ENCODE assay signal across 9 mouse cellular contexts in the genomic region with DNA sequence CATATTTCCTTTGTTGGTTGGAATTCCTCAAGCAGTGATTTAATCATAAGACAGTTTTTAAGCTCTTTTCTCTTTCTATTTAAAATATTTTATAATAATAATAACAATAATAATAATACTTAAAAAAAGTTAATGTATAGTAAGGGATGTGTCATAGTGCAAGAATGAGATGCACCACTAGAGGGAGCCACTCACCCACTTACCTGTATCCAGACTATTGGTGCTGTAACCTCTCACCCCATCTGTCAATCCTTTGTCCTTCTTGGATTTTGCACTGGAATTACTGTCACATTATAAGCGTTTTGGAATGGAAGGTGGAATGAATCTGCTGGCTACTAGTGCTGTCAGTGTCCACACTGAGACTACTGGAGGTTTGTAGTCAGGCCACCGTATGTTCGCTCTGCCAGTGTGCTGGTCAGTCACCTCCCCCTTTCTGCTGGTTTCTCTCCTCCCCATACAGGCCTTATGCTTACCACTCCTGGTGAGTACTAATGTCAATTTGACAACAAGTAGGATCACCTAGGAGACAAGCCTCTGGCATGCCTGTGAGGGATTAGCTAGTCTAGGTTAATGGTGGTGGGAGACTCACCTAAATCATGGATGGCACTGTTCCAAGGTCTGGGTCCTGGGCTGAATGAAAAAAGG. TPM values are rescaled to one million over a fixed set of nuclear protein-coding genes. Genes with fewer than 3 reads are reported as not detected.
DNase-seq lines count a peak whose midpoint lies in the region; ATAC-seq and TF ChIP-seq lines count a peak whose summit lies in the region.
"Had no signal": no experiment of that assay in that cellular context is flagged by ENCODE, and none has a peak within 500 bp of the region (broad histone marks: within the 10 kb centered on the region; RNA-seq: fewer than 3 reads in every experiment).

No protein-coding gene starts in this region.

- H3K9me3 ChIP-seq in forebrain, postnatal 0 days (ENCODE audit: low read length) = no peaks in the 10 kb centered on the region

- H3K27me3 ChIP-seq in C2C12 (ENCODE audit: control insufficient read depth, insufficient read depth, insufficient read length) = no peaks in the 10 kb centered on the region
- H3K27me3 ChIP-seq in forebrain, postnatal 0 days (ENCODE audit: insufficient read depth, low read length) = no peaks in the 10 kb centered on the region

- H3K4me1 ChIP-seq in forebrain, postnatal 0 days (ENCODE audit: insufficient read depth) = no peaks in the 10 kb centered on the region

- peak; percentile 1 for DNase-seq in cerebellum, adult 11 months
- no peak for DNase-seq in cerebellum, adult 9-11 months
- DNase-seq in c-Kit-positive CD71-positive TER-119-positive erythroid progenitor cells, embryonic 14.5 days (ENCODE audit: low spot score) = peak; percentile 42
- peak; percentile 61 for DNase-seq in forebrain, postnatal 0 days
- DNase-seq in layer of hippocampus, adult 9-10 months (ENCODE audit: low spot score) = peak; percentile 32
- peak; percentile 65 for DNase-seq in mesoderm, embryonic 11.5 days (ENCODE audit: low read depth, low spot score)
- DNase-seq in testis, postnatal 10 days (ENCODE audit: low spot score) = peak; percentile 66

- H3K9ac ChIP-seq in forebrain, postnatal 0 days = no peak overlapping the region

- H3K79me3 ChIP-seq in C2C12 (ENCODE audit: low read depth) = no peaks in the 10 kb centered on the region

- no peaks in the 10 kb centered on the region for H3K36me3 ChIP-seq in C2C12 (ENCODE audit: control insufficient read depth, insufficient read depth)
- no peaks in the 10 kb centered on the region for H3K36me3 ChIP-seq in forebrain, postnatal 0 days (ENCODE audit: insufficient read depth)

- H3K27ac ChIP-seq in forebrain, postnatal 0 days (ENCODE audit: low read depth, low read length) = no peak overlapping the region

- H3K79me2 ChIP-seq in C2C12 (ENCODE audit: control insufficient read depth, insufficient read depth) = no peaks in the 10 kb centered on the region

- TF ChIP-seq CTCF in C2C12 (IDR thresholded peaks at IDR 0.05; ENCODE audit: control insufficient read depth, insufficient read depth, insufficient read length) = peak; percentile 18
- TF ChIP-seq CTCF in forebrain, postnatal 0 days (IDR thresholded peaks at IDR 0.05; ENCODE audit: low read depth) = peak; percentile 74

- no peak overlapping the region for H3K4me2 ChIP-seq in forebrain, postnatal 0 days (ENCODE audit: low read depth)

- no peak overlapping the region for H3K4me3 ChIP-seq in C2C12 (ENCODE audit: insufficient read depth, poor library complexity, severe bottlenecking)
- H3K4me3 ChIP-seq in forebrain, postnatal 0 days (ENCODE audit: low read depth, low read length) = no peak overlapping the region

- ATAC-seq in forebrain, postnatal 0 days = peak; percentile 60; the same call in 1 of the 2 replicates

- H3ac ChIP-seq in C2C12 (ENCODE audit: control insufficient read depth, insufficient read length, low read depth) = no peak overlapping the region

- 61% methylated on average over 3 of the region's 3 CpGs for WGBS in forebrain, postnatal 0 days

TF ChIP-seq in C2C12, 6 proteins besides CTCF, POLR2A, EP300 and RAD21:
- TF ChIP-seq MYOG (IDR thresholded peaks at IDR 0.05; ENCODE audit: control insufficient read depth, extremely low read depth, insufficient read length) (no peak), MYOD1 (IDR thresholded peaks at IDR 0.05; ENCODE audit: control insufficient read depth, insufficient read length, low read depth) (no peak), CEBPB (IDR thresholded peaks at IDR 0.05; ENCODE audit: low read depth) (no peak), MAX (IDR thresholded peaks at IDR 0.05) (no peak), USF1 (IDR thresholded peaks at IDR 0.05; ENCODE audit: low read depth) (no peak), FOSL1 (IDR thresholded peaks at IDR 0.05; ENCODE audit: insufficient read depth, low read length, poor library complexity, severe bottlenecking) (no peak)

RNA-seq across cellular contexts. Expression of a gene that starts 13.6 kb away (rescaled TPM):
- not detected for polyA plus RNA-seq in C2C12 (2012; fragmentation: generic; extraction: Trizol)
- not detected in 2 replicates for total RNA-seq in forebrain, postnatal 0 days (2014; rRNA removed)
- polyA plus RNA-seq in forebrain, postnatal 0 days (2015; fragmentation: Nextera tagmentation; extraction: Ambion mirVana) = not detected in 2 replicates
- total RNA-seq: layer of hippocampus, adult 8-10 months had no signal

RNA-seq across cellular contexts. Expression of a gene that starts 15.5 kb away (rescaled TPM):
- not detected for polyA plus RNA-seq in C2C12 (2012; fragmentation: generic; extraction: Trizol)
- not detected in 2 replicates for total RNA-seq in forebrain, postnatal 0 days (2014; rRNA removed)
- not detected in 2 replicates for polyA plus RNA-seq in forebrain, postnatal 0 days (2015; fragmentation: Nextera tagmentation; extraction: Ambion mirVana)
- total RNA-seq: layer of hippocampus, adult 8-10 months had no signal

RNA-seq across cellular contexts. Expression of a gene that starts 23.7 kb away (rescaled TPM):
- polyA plus RNA-seq in C2C12 (2012; fragmentation: generic; extraction: Trizol) = not detected
- total RNA-seq in forebrain, postnatal 0 days (2014; rRNA removed) = not detected in 2 replicates
- polyA plus RNA-seq in forebrain, postnatal 0 days (2015; fragmentation: Nextera tagmentation; extraction: Ambion mirVana) = not detected in 2 replicates
- total RNA-seq: layer of hippocampus, adult 8-10 months had no signal

RNA-seq across cellular contexts. Expression of a gene that starts 36.9 kb away (rescaled TPM):
- not detected for polyA plus RNA-seq in C2C12 (2012; fragmentation: generic; extraction: Trizol)
- total RNA-seq in forebrain, postnatal 0 days (2014; rRNA removed) = not detected in 2 replicates
- not detected in 2 replicates for polyA plus RNA-seq in forebrain, postnatal 0 days (2015; fragmentation: Nextera tagmentation; extraction: Ambion mirVana)
- total RNA-seq: layer of hippocampus, adult 8-10 months had no signal

RNA-seq across cellular contexts. Expression of a gene that starts 42.6 kb away (rescaled TPM):
- polyA plus RNA-seq in C2C12 (2012; fragmentation: generic; extraction: Trizol) = not detected
- total RNA-seq in forebrain, postnatal 0 days (2014; rRNA removed) = not detected in 2 replicates
- not detected in 2 replicates for polyA plus RNA-seq in forebrain, postnatal 0 days (2015; fragmentation: Nextera tagmentation; extraction: Ambion mirVana)
- total RNA-seq: layer of hippocampus, adult 8-10 months had no signal
